Mouse (Mus musculus) adrenal gland, adult 2 months (tissue): ENCODE measurements around the gene Slc46a2. TPM values are rescaled to one million over a fixed set of nuclear protein-coding genes. Genes with fewer than 3 reads are reported as not detected.

Experiments used
- DNase-seq: peaks from one replicate; pipeline ENCODE4 v3.0.0; 2021
- polyA plus RNA-seq: library from polyadenylated mRNA; depleted of rRNA; stranded (reverse); fragments of >200 nt; gene quantifications from 2 replicates; pipeline ENCODE4 v1.2.3, GENCODE M21; 2012
- total RNA-seq, 2 experiments: library from RNA; stranded (reverse); gene quantifications; 2 replicates each; pipeline ENCODE4 v1.2.3; 2021

Gene Slc46a2
- total and polyA plus RNA-seq, 3 experiments: not detected

- DNase-seq: no peak
These were observed 23.0 kb downstream of the Slc46a2 start for GRCm38 (mm10) chr4:59891723-59892416.

DNA sequence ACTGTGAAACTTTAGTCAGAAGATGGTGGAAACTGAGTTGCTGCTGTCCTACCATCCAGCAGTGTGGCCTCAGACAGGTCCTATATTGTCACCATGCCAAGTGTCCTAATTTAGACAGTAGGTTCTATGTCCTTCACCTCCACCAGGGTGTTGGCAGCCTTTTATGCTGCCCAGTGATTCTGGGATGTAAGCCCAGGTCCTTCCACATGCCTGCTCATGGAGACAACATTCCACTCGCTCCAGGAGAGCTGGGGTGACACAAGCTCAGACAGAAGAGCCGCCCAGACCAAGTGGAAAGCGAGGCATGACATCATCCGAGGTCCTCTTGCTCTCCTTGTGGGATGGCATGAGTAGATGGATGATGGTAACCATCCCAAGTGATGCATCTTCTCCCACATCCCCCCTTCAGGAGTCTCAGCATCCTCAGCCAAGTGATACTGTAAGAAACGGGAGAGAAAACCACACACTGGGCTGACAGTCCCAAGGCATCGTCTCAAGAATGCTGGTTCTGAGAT, 24.7 kb downstream of the Slc46a2 start:
- DNase-seq: no peak

GRCm38 (mm10) chr4:59888014-59888413, 26.8 kb downstream of the Slc46a2 start:
- DNase-seq: no peak

DNA sequence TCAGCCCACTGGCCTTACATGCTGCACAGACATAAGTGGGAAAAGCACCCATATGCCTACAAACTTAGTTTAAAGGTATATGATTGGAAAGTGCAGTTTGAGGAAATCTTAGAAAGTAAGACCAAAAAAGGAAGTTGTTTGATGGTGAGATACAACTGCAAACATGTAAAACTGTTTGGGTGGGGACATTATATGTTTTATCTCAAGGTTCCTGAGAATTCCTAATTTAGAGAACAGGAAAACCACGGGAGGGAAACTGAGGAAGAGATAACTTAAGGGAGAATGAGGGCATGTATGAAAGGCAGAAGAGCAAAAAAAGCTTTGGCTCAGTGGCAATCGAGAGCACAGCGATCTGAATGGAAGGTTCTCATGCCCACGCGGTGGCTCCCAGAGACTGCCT, 27.8 kb downstream of the Slc46a2 start:
- DNase-seq: no peak

GRCm38 (mm10) chr4:59886281-59886680, 28.6 kb downstream of the Slc46a2 start:
- DNase-seq: no peak

DNA sequence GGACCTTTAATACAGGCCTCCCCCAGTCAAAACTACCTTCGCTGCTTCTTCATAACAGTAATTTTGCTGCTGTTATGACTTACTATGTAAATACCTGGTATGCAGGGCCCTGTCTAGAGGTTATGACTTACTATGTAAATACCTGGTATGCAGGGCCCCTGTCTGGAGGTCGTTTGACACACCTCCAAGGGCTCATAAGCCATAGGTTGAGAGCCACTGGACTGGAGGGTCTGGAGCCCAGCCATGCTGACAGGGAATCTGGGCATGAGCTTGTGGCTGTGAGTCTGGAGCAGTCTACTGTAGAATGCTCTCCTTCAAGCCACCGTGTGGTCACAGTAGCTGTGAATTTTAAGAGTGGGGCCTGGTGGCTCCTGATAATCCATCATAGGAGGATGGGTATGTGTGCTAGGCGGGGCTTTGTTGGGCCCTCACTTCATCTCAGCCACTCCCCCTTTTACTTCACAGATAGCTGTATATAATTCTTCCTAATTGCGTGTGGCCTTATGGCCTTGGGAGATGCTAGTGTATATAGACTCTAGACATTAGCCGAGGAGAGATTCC, 30.6 kb downstream of the Slc46a2 start:
- no peak for DNase-seq

GRCm38 (mm10) chr4:59881210-59881609, 33.6 kb downstream of the Slc46a2 start:
- no peak for DNase-seq

DNA sequence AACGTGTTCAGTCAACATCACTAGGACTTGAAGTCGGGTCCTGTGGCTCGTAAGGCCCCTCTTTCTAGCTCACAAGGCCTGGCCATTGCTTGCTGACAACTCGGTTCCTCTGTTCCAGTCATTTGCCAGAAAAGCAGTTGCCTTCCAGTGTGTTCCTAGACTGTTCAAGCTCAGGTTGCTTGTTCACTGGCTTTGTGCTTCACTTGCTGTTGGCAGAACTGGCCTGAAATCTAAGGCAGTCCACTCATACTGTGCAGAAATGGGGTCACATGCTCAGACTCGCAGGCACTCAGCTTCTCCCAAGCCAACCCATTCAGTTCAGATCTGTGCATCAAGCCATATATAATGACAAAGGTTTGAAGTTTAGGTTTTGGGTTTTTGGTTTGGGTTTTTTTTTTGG, 34.1 kb downstream of the Slc46a2 start:
- DNase-seq: no peak

DNA sequence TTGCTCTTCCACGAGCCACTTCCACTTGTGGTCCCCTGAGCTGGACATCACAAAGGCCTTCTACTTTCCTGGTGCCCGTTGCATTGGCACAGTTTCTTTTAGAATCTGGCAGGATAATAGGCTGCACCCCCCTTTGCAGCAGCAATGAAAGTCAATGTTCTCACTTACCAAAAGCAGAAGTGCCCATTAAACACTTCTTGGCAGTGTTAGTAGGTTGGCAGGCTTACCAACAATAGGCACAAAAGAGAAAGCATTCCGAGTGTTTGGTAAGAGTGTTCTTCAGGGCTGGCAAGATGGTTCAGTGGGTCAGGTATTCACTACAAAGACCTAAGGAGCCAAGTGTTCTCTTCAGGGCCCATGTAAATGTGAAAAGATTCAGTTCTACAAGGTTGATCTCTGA, 35.4 kb downstream of the Slc46a2 start:
- DNase-seq: no peak

- DNase-seq: no peak
These were observed 36.3 kb downstream of the Slc46a2 start for GRCm38 (mm10) chr4:59878595-59878994.

DNA sequence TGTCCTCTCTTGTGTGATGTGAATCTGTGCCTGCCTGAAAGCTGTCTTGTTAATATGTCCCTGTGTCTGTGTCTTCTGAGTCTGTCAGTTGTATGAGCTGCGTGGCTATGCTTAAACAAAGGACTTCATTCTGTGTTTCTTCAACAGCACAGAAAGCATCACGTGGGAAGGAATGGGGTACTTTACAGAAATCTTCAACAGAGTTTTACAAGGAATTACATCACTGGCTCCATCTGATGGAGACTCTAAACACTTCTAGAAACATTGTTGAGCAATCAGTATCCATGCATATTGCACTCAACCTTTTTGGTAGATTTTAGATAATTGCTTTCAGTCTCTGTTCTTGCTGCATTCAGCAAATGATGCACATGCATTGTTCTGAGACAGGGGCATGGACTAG, 37.8 kb downstream of the Slc46a2 start:
- DNase-seq: no peak

- no peak for DNase-seq
These were observed 38.3 kb downstream of the Slc46a2 start for GRCm38 (mm10) chr4:59876570-59876969.

GRCm38 (mm10) chr4:59873830-59874229, 41.0 kb downstream of the Slc46a2 start:
- DNase-seq: no peak

DNA sequence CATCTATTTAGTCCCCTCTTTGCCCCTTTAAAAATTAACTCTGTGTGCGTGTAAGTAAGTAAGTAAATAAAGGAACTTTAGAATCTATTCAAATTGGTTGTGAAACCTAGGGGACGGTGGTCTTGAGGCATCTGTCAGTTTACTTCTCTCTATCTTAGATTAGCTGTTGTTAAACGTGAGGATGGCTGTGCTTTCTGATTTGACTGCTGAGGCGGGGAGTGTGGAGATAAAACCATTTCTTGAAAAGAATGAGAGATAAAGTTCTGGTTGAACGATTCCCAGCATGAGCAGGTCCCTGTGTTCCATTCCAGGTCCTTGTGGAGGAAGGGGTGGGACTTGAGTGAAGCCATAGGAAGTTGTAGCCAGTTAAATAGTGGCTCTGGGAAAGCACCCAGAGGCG, 41.6 kb downstream of the Slc46a2 start:
- no peak for DNase-seq

- peak; percentile 62 for DNase-seq
These were observed 43.8 kb downstream of the Slc46a2 start for GRCm38 (mm10) chr4:59870859-59871591.

DNA sequence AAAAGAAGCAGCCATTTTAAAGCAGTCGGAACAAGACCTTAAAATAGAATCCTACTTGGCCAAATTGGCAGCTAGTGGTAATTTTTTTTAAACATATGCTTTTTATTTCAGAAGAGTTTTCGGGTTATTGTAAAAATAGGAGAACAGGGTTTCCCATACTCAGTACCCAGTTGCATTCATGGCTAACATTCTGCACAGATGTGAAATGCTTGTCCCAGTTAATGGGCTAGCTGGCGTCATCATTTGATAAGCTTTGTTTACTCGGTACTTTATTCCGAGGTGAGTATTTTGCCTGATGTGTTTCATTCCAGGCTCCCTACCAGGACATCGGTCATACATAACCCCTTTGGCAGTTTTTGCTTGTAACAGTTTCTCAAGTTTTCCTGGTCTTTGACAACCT, 44.4 kb downstream of the Slc46a2 start:
- no peak for DNase-seq

- DNase-seq: peak; percentile 58
These were observed 45.3 kb downstream of the Slc46a2 start for GRCm38 (mm10) chr4:59869488-59870057.

DNA sequence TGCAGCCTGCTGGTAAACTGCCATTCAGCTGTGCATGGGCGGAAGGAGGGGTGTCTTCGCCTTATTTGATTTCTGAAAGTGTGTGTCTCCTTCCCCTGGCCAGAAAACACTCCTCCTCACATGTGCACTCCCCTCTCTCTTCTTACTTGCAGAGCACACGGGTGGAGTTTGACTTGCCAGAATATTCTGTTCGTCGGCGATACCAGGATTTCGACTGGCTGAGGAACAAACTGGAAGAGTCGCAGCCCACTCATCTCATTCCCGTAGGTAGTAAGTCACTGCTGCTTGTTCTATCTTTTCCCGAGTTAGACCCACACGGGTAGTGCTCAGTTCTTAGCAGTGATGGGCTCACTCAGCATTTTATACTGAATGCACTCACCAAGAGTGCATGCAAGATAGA, 46.8 kb downstream of the Slc46a2 start:
- no peak for DNase-seq

- DNase-seq: peak; percentile 11
These were observed 51.0 kb downstream of the Slc46a2 start for GRCm38 (mm10) chr4:59863869-59864268.

- DNase-seq: no peak
These were observed 52.5 kb downstream of the Slc46a2 start for GRCm38 (mm10) chr4:59862335-59862734.

DNA sequence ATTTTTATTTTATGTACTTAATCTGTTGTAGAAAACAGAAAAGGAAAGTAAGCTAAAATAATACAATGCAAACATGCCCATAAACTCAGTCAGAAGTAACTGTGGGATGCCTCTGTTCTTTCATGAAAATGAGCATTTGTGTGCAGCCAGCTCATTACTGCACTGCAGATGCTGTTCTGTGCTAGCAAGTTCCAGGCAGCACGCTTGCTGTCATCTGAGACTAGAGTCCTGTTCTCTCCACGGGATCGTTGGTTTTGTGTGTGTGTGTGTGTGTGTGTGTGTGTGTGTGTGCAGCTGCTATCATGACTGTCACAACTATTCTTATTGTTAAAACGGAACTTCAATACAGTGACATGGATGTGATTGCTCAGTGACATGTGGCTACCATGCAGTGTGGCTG, 53.0 kb downstream of the Slc46a2 start:
- no peak for DNase-seq

- no peak for DNase-seq
These were observed 54.4 kb downstream of the Slc46a2 start for GRCm38 (mm10) chr4:59860431-59860830.
